Mouse (Mus musculus): ENCODE measurements around the gene Sec22b. TPM values are rescaled to one million over a fixed set of nuclear protein-coding genes. Genes with fewer than 3 reads are reported as not detected.
A peak's percentile ranks its signal among the peaks of the same experiment; 100 is the strongest.

The Sec22b gene
- polyA plus RNA-seq, 1 experiment from 2014 or later: 121 TPM

GRCm38 (mm10) chr3:97918885-97919550, 18.0 kb downstream of the Sec22b start:
- H3K4me1 ChIP-seq (replicated peaks; ENCODE audit: control insufficient read depth, insufficient read depth, low read length): no peaks in the 10 kb centered on the region
- H3K27me3 ChIP-seq (ENCODE audit: control insufficient read depth, insufficient read depth, low read length): no peaks in the 10 kb centered on the region
- no peak for ATAC-seq (replicated peaks; ENCODE audit: low FRiP score)
- 95% methylated on average over 10 of the region's 10 CpGs for WGBS
- H3K27ac ChIP-seq (ENCODE audit: low read depth, low read length): no peak overlapping the region
- H3K4me3 ChIP-seq (ENCODE audit: low read depth, low read length): no peak overlapping the region
- no peaks in the 10 kb centered on the region for H3K9me3 ChIP-seq (ENCODE audit: control insufficient read depth, low read length)
- no peak overlapping the region for H3K4me2 ChIP-seq (ENCODE audit: low read depth, low read length, severe bottlenecking)
- H3K36me3 ChIP-seq (ENCODE audit: control insufficient read depth, insufficient read depth, low read length): no peaks in the 10 kb centered on the region; the same call in 1 of the 2 replicates
- no peak overlapping the region for H3K9ac ChIP-seq (ENCODE audit: low read length)
- DNase-seq (ENCODE audit: low spot score): no peak

- H3K9ac ChIP-seq (ENCODE audit: low read length): no peak overlapping the region
- DNase-seq (ENCODE audit: low spot score) (no peak), ATAC-seq (replicated peaks; ENCODE audit: low FRiP score) (no peak)
- H3K27ac ChIP-seq (ENCODE audit: low read depth, low read length): no peak overlapping the region
- no peaks in the 10 kb centered on the region for H3K27me3 ChIP-seq (ENCODE audit: control insufficient read depth, insufficient read depth, low read length)
- H3K4me3 ChIP-seq (ENCODE audit: low read depth, low read length): no peak overlapping the region
- no peaks in the 10 kb centered on the region for H3K9me3 ChIP-seq (ENCODE audit: control insufficient read depth, low read length)
- no peaks in the 10 kb centered on the region for H3K36me3 ChIP-seq (ENCODE audit: control insufficient read depth, insufficient read depth, low read length)
- 88% methylated on average over 2 of the region's 2 CpGs for WGBS
- H3K4me1 ChIP-seq (replicated peaks; ENCODE audit: control insufficient read depth, insufficient read depth, low read length): no peaks in the 10 kb centered on the region
- H3K4me2 ChIP-seq (ENCODE audit: low read depth, low read length, severe bottlenecking): no peak overlapping the region
These were observed 24.3 kb downstream of the Sec22b start for GRCm38 (mm10) chr3:97925246-97925645.

- Histone ChIP-seq H3K4me1 (replicated peaks; ENCODE audit: control insufficient read depth, insufficient read depth, low read length) (peaks cover 4% of the 10 kb centered on the region; the same call in 1 of the 2 replicates), H3K9ac (ENCODE audit: low read length) (no peak overlapping the region), H3K36me3 (ENCODE audit: control insufficient read depth, insufficient read depth, low read length) (no peaks in the 10 kb centered on the region), H3K4me3 (ENCODE audit: low read depth, low read length) (no peak overlapping the region), H3K4me2 (ENCODE audit: low read depth, low read length, severe bottlenecking) (no peak overlapping the region), H3K27me3 (ENCODE audit: control insufficient read depth, insufficient read depth, low read length) (no peaks in the 10 kb centered on the region), H3K9me3 (ENCODE audit: control insufficient read depth, low read length) (no peaks in the 10 kb centered on the region), H3K27ac (ENCODE audit: low read depth, low read length) (no peak overlapping the region)
- ATAC-seq (replicated peaks; ENCODE audit: low FRiP score): no peak
- WGBS: 84% methylated on average over 4 of the region's 4 CpGs
- no peak for DNase-seq (ENCODE audit: low spot score)
These were observed 26.3 kb downstream of the Sec22b start for GRCm38 (mm10) chr3:97927322-97927721.

GRCm38 (mm10) chr3:97928968-97929858, 28.2 kb downstream of the Sec22b start:
- Histone ChIP-seq H3K27me3 (ENCODE audit: control insufficient read depth, insufficient read depth, low read length) (no peaks in the 10 kb centered on the region), H3K4me3 (ENCODE audit: low read depth, low read length) (no peak overlapping the region), H3K27ac (ENCODE audit: low read depth, low read length) (no peak overlapping the region), H3K36me3 (ENCODE audit: control insufficient read depth, insufficient read depth, low read length) (no peaks in the 10 kb centered on the region), H3K4me1 (replicated peaks; ENCODE audit: control insufficient read depth, insufficient read depth, low read length) (peaks cover 4% of the 10 kb centered on the region; the same call in 1 of the 2 replicates), H3K9me3 (ENCODE audit: control insufficient read depth, low read length) (no peaks in the 10 kb centered on the region), H3K9ac (ENCODE audit: low read length) (no peak overlapping the region), H3K4me2 (ENCODE audit: low read depth, low read length, severe bottlenecking) (no peak overlapping the region)
- DNase-seq (ENCODE audit: low spot score) (peak; percentile 85), ATAC-seq (replicated peaks; ENCODE audit: low FRiP score) (peak; percentile 24; the same call in 1 of the 2 replicates)
- WGBS: 66% methylated on average over 9 of the region's 9 CpGs

- DNase-seq (ENCODE audit: low spot score) (no peak), ATAC-seq (replicated peaks; ENCODE audit: low FRiP score) (no peak)
- Histone ChIP-seq H3K9ac (ENCODE audit: low read length) (no peak overlapping the region), H3K4me3 (ENCODE audit: low read depth, low read length) (no peak overlapping the region), H3K4me2 (ENCODE audit: low read depth, low read length, severe bottlenecking) (no peak overlapping the region), H3K4me1 (replicated peaks; ENCODE audit: control insufficient read depth, insufficient read depth, low read length) (peaks cover 4% of the 10 kb centered on the region; the same call in 1 of the 2 replicates), H3K36me3 (ENCODE audit: control insufficient read depth, insufficient read depth, low read length) (no peaks in the 10 kb centered on the region), H3K27ac (ENCODE audit: low read depth, low read length) (no peak overlapping the region), H3K27me3 (ENCODE audit: control insufficient read depth, insufficient read depth, low read length) (no peaks in the 10 kb centered on the region), H3K9me3 (ENCODE audit: control insufficient read depth, low read length) (no peaks in the 10 kb centered on the region)
- WGBS: 78% methylated on average over 12 of the region's 12 CpGs
These were observed 29.3 kb downstream of the Sec22b start for GRCm38 (mm10) chr3:97930141-97930786.

GRCm38 (mm10) chr3:97930787-97931158, 29.8 kb downstream of the Sec22b start:
- H3K4me1 ChIP-seq (replicated peaks; ENCODE audit: control insufficient read depth, insufficient read depth, low read length): peaks cover 4% of the 10 kb centered on the region; the same call in 1 of the 2 replicates
- no peaks in the 10 kb centered on the region for H3K9me3 ChIP-seq (ENCODE audit: control insufficient read depth, low read length)
- no peak overlapping the region for H3K4me2 ChIP-seq (ENCODE audit: low read depth, low read length, severe bottlenecking)
- no peak overlapping the region for H3K9ac ChIP-seq (ENCODE audit: low read length)
- no peak overlapping the region for H3K27ac ChIP-seq (ENCODE audit: low read depth, low read length)
- 83% methylated on average over 8 of the region's 8 CpGs for WGBS
- ATAC-seq (replicated peaks; ENCODE audit: low FRiP score): no peak
- no peak overlapping the region for H3K4me3 ChIP-seq (ENCODE audit: low read depth, low read length)
- H3K27me3 ChIP-seq (ENCODE audit: control insufficient read depth, insufficient read depth, low read length): no peaks in the 10 kb centered on the region
- no peaks in the 10 kb centered on the region for H3K36me3 ChIP-seq (ENCODE audit: control insufficient read depth, insufficient read depth, low read length)
- DNase-seq (ENCODE audit: low spot score): no peak

GRCm38 (mm10) chr3:97931310-97931885, 30.4 kb downstream of the Sec22b start:
- Histone ChIP-seq H3K27ac (ENCODE audit: low read depth, low read length) (no peak overlapping the region), H3K4me2 (ENCODE audit: low read depth, low read length, severe bottlenecking) (no peak overlapping the region), H3K4me3 (ENCODE audit: low read depth, low read length) (no peak overlapping the region), H3K27me3 (ENCODE audit: control insufficient read depth, insufficient read depth, low read length) (no peaks in the 10 kb centered on the region), H3K4me1 (replicated peaks; ENCODE audit: control insufficient read depth, insufficient read depth, low read length) (peaks cover 4% of the 10 kb centered on the region; the same call in 1 of the 2 replicates), H3K36me3 (ENCODE audit: control insufficient read depth, insufficient read depth, low read length) (no peaks in the 10 kb centered on the region), H3K9me3 (ENCODE audit: control insufficient read depth, low read length) (no peaks in the 10 kb centered on the region), H3K9ac (ENCODE audit: low read length) (no peak overlapping the region)
- no peak for DNase-seq (ENCODE audit: low spot score)
- ATAC-seq (replicated peaks; ENCODE audit: low FRiP score): no peak
- 87% methylated on average over 7 of the region's 7 CpGs for WGBS

GRCm38 (mm10) chr3:97932131-97932530, 31.1 kb downstream of the Sec22b start:
- peak; percentile 11 for DNase-seq (ENCODE audit: low spot score)
- Histone ChIP-seq H3K9ac (ENCODE audit: low read length) (peak overlapping the region; percentile 1; the same call in 1 of the 2 replicates), H3K27ac (ENCODE audit: low read depth, low read length) (no peak overlapping the region), H3K36me3 (ENCODE audit: control insufficient read depth, insufficient read depth, low read length) (no peaks in the 10 kb centered on the region), H3K4me1 (replicated peaks; ENCODE audit: control insufficient read depth, insufficient read depth, low read length) (peaks cover 4% of the 10 kb centered on the region; the same call in 1 of the 2 replicates), H3K9me3 (ENCODE audit: control insufficient read depth, low read length) (no peaks in the 10 kb centered on the region), H3K27me3 (ENCODE audit: control insufficient read depth, insufficient read depth, low read length) (no peaks in the 10 kb centered on the region), H3K4me2 (ENCODE audit: low read depth, low read length, severe bottlenecking) (no peak overlapping the region), H3K4me3 (ENCODE audit: low read depth, low read length) (no peak overlapping the region)
- 28% methylated on average over 10 of the region's 10 CpGs for WGBS
- no peak for ATAC-seq (replicated peaks; ENCODE audit: low FRiP score)
